Mouse (Mus musculus): ENCODE measurements at regions not wholly inside any gene's neighbourhood (a gene's known extent, or its start where the extent isn't known, plus 50 kb on each side); places are given as distances from the start of the nearest gene placed in this dataset.

DNA sequence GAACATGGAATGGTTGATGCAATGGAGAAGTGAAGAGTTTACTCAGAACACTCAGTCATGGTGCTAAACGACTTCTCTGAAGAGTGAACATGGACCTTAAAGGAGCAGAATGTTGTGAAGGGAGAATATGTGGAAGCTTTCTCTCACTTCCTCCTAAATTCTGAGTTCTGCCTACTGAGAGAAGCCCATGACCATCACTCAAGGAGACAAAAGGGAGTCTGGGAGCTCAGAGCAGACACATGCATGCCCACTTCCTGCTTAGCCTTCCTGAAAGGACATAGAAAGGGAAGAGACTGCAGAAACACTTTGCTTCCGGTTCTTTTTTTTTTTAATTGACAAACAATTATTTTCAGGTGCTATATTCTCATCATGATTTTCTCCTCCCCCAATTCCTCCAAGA, 166.1 kb upstream of the Prkcq start:
- Histone ChIP-seq H3K9me3 (ENCODE audit: control insufficient read depth, low read length) (no peaks in the 10 kb centered on the region), H3K9ac (ENCODE audit: low read depth, low read length) (no peak overlapping the region), H3K36me3 (ENCODE audit: control insufficient read depth, insufficient read depth, low read length) (no peaks in the 10 kb centered on the region), H3K4me2 (replicated peaks; ENCODE audit: low read depth, low read length) (no peak overlapping the region), H3K4me1 (ENCODE audit: control insufficient read depth, insufficient read depth, low read length) (no peaks in the 10 kb centered on the region), H3K27ac (ENCODE audit: low read depth, low read length) (no peak overlapping the region), H3K4me3 (ENCODE audit: low read length) (no peak overlapping the region), H3K27me3 (ENCODE audit: control insufficient read depth, insufficient read depth, low read length) (no peaks in the 10 kb centered on the region)
- WGBS = 77% methylated on average over 2 of the region's 2 CpGs
- no peak for ATAC-seq (ENCODE audit: low FRiP score, low TSS enrichment)

DNA sequence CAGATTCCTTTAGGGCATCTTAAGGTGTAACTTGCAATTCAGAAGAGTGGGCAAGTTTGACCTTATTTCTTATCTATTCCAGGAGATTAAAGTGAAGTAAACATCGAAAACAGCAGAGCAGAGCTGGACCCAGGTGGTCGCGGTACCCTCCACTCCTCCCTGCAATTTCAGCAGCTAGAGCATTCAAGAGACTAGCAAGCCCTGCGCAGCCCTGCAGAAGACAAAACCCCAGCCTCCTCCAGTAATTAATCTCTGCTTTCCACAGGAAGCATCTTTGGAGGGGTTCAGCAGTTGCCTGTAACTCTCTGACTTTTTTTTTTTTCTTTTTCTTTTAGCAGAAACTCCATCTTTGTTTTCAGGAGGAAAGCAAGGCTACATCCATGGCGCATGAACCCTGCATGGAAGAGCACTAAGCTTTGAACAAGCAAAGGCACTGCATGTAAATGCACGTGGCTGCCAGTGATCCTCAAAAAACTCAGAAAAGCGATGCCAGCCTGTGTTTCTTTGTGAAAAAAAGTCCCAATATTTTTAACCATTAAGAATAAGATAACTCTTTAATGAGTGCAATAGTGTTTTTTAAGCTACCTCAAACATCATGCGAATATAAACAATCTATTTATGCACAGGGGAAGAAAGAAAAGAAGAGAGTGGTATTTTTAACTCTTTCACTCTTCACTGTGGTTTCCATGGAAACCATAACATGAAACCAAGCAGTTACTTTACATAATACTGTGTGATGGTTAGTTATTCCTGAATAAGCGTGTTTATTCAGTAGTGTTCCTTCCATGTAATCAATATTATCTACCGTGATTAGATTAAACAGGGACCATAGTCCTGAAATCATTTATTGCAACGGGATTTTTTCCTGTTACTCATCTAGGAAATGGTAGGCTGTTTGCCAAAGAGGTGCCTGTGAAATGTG, 160.6 kb upstream of the Prkcq start:
- Histone ChIP-seq H3K4me3 (ENCODE audit: low read length) (no peak overlapping the region), H3K9me3 (ENCODE audit: control insufficient read depth, low read length) (no peaks in the 10 kb centered on the region), H3K27me3 (ENCODE audit: control insufficient read depth, insufficient read depth, low read length) (no peaks in the 10 kb centered on the region), H3K36me3 (ENCODE audit: control insufficient read depth, insufficient read depth, low read length) (no peaks in the 10 kb centered on the region), H3K4me2 (replicated peaks; ENCODE audit: low read depth, low read length) (no peak overlapping the region), H3K9ac (ENCODE audit: low read depth, low read length) (no peak overlapping the region), H3K4me1 (ENCODE audit: control insufficient read depth, insufficient read depth, low read length) (no peaks in the 10 kb centered on the region), H3K27ac (ENCODE audit: low read depth, low read length) (no peak overlapping the region)
- ATAC-seq (ENCODE audit: low FRiP score, low TSS enrichment) = no peak
- 74% methylated on average over 11 of the region's 11 CpGs for WGBS

DNA sequence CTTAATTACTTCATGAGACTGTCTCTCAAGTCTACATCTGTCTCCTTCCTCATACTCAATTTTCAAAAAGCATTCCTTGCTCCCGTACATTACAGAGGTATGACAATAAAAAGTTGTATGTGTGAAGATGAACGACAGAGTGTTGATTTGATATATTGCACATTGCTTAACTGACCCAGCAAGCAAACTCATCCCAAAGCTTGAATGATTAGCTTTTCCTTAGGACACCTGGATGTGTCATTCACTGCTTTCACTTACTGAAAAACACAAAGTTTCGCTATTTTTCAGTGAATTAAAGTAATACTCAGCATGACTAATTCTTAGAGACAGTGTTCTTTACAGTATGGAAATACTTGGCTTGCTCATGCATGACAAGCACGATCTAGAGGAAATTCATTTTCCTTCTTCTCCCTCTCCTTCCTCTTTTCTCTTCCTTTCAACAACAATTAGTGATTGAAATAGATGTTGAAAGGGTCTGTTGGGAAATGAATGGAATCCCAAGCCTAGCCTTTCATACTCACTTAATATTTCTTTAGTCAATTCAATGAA, 159.5 kb upstream of the Prkcq start:
- no peak for ATAC-seq (ENCODE audit: low FRiP score, low TSS enrichment)

DNA sequence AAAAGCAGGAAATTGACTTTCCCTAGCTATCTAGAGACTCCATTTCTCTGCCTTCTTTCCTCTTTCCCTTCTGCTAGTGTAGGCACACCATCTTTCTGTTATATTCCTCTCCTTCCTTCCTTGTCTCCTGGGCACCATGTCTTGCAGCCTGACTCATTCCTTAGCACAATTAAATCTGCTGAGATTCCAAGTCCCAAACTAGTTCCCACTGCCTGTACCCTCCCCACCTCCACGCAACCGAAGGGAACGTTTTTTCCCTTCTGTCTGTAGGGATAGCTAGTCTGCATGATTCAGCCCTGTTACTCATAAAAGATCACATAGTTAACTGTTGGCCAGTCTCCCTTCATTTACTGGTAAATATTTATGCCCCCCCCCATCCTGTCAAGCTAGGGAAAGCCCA, 158.8 kb upstream of the Prkcq start:
- Histone ChIP-seq H3K27ac (ENCODE audit: low read depth, low read length) (no peak overlapping the region), H3K4me3 (ENCODE audit: low read length) (no peak overlapping the region), H3K4me1 (ENCODE audit: control insufficient read depth, insufficient read depth, low read length) (no peaks in the 10 kb centered on the region), H3K9ac (ENCODE audit: low read depth, low read length) (no peak overlapping the region), H3K9me3 (ENCODE audit: control insufficient read depth, low read length) (no peaks in the 10 kb centered on the region), H3K4me2 (replicated peaks; ENCODE audit: low read depth, low read length) (no peak overlapping the region), H3K36me3 (ENCODE audit: control insufficient read depth, insufficient read depth, low read length) (no peaks in the 10 kb centered on the region), H3K27me3 (ENCODE audit: control insufficient read depth, insufficient read depth, low read length) (no peaks in the 10 kb centered on the region)
- 91% methylated on average over 3 of the region's 3 CpGs for WGBS
- ATAC-seq (ENCODE audit: low FRiP score, low TSS enrichment) = no peak

More for the DNA sequence above, 159.5 kb upstream of the Prkcq start:
- Histone ChIP-seq H3K4me2 (replicated peaks; ENCODE audit: low read depth, low read length) (no peak overlapping the region), H3K9ac (ENCODE audit: low read depth, low read length) (no peak overlapping the region), H3K4me3 (ENCODE audit: low read length) (no peak overlapping the region), H3K4me1 (ENCODE audit: control insufficient read depth, insufficient read depth, low read length) (no peaks in the 10 kb centered on the region), H3K27ac (ENCODE audit: low read depth, low read length) (no peak overlapping the region), H3K9me3 (ENCODE audit: control insufficient read depth, low read length) (no peaks in the 10 kb centered on the region), H3K27me3 (ENCODE audit: control insufficient read depth, insufficient read depth, low read length) (no peaks in the 10 kb centered on the region), H3K36me3 (ENCODE audit: control insufficient read depth, insufficient read depth, low read length) (no peaks in the 10 kb centered on the region)
- 82% methylated on average over 4 of the region's 4 CpGs for WGBS

DNA sequence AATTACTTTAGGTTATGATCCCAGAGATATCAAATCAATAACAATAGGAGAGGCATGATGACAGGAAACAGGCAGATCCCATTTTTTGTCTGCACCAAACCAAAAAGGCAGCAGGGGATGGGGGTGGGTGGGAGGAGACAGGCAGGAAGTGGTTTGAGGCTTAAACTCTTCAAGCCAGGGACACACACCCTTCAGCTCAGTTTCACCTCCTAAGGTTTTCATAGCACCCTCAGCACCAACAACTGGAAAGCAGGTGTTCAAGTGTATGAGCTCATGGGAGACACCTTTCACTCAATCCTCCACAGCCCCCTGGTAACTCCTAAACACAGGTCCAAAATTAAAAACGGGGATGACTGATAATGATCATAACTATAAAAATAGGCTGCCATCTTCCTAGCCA, 155.5 kb upstream of the Prkcq start:
- ATAC-seq (ENCODE audit: low FRiP score, low TSS enrichment) = no peak
- H3K9me3 ChIP-seq (ENCODE audit: control insufficient read depth, low read length) = no peaks in the 10 kb centered on the region
- H3K4me1 ChIP-seq (ENCODE audit: control insufficient read depth, insufficient read depth, low read length) = no peaks in the 10 kb centered on the region
- no peak overlapping the region for H3K27ac ChIP-seq (ENCODE audit: low read depth, low read length)
- WGBS = 57% methylated on average over 1 of the region's 1 CpGs
- no peak overlapping the region for H3K9ac ChIP-seq (ENCODE audit: low read depth, low read length)
- H3K27me3 ChIP-seq (ENCODE audit: control insufficient read depth, insufficient read depth, low read length) = no peaks in the 10 kb centered on the region
- H3K36me3 ChIP-seq (ENCODE audit: control insufficient read depth, insufficient read depth, low read length) = no peaks in the 10 kb centered on the region
- H3K4me2 ChIP-seq (replicated peaks; ENCODE audit: low read depth, low read length) = no peak overlapping the region
- H3K4me3 ChIP-seq (ENCODE audit: low read length) = no peak overlapping the region

DNA sequence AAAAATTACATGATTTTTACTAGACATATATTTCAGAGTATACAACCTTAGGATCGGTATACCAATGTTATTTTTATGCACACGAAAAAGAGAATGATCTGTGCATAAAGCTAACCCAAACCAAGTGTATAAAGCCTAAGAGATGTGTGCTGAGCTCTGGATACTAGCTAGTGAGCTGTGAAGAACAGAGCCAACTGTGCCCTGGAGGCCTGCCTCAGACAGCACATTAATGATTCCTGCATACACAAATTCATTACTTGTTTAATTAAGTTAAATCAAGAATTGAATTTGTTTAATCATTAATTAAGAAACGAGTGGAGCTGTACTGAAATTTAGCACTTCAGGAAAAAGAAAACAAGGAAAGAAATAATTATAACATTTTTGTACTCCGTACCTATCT, 139.0 kb upstream of the Prkcq start:
- no peak overlapping the region for H3K9ac ChIP-seq (ENCODE audit: low read depth, low read length)
- no peaks in the 10 kb centered on the region for H3K9me3 ChIP-seq (ENCODE audit: control insufficient read depth, low read length)
- no peaks in the 10 kb centered on the region for H3K36me3 ChIP-seq (ENCODE audit: control insufficient read depth, insufficient read depth, low read length)
- H3K27me3 ChIP-seq (ENCODE audit: control insufficient read depth, insufficient read depth, low read length) = no peaks in the 10 kb centered on the region
- H3K27ac ChIP-seq (ENCODE audit: low read depth, low read length) = no peak overlapping the region
- ATAC-seq (ENCODE audit: low FRiP score, low TSS enrichment) = no peak
- H3K4me2 ChIP-seq (replicated peaks; ENCODE audit: low read depth, low read length) = no peak overlapping the region
- H3K4me1 ChIP-seq (ENCODE audit: control insufficient read depth, insufficient read depth, low read length) = no peaks in the 10 kb centered on the region
- H3K4me3 ChIP-seq (ENCODE audit: low read length) = no peak overlapping the region
- WGBS = 74% methylated on average over 4 of the region's 4 CpGs

DNA sequence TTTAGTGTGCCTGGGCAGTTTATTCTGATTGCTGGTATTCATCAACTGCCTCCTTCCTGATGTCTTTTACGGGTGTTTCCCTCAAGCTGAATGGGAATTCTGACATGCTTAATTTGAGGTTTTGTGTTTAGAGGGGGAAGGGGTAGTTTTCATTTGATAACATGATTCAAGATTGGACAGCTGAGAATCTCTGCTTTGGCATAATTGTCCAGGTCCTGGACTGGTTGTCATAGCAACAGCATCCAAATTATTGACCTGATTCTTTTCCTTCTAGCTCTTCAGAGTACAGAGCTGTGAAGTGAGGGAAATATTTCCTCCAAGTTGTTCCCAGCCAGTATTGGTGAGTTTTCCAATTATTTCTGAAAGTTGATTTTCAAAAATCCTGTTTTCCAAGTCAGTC, 137.7 kb upstream of the Prkcq start:
- no peaks in the 10 kb centered on the region for H3K27me3 ChIP-seq (ENCODE audit: control insufficient read depth, insufficient read depth, low read length)
- 68% methylated on average over 1 of the region's 1 CpGs for WGBS
- ATAC-seq (ENCODE audit: low FRiP score, low TSS enrichment) = no peak
- H3K4me1 ChIP-seq (ENCODE audit: control insufficient read depth, insufficient read depth, low read length) = no peaks in the 10 kb centered on the region
- H3K4me3 ChIP-seq (ENCODE audit: low read length) = no peak overlapping the region
- H3K9ac ChIP-seq (ENCODE audit: low read depth, low read length) = no peak overlapping the region
- no peaks in the 10 kb centered on the region for H3K9me3 ChIP-seq (ENCODE audit: control insufficient read depth, low read length)
- no peak overlapping the region for H3K27ac ChIP-seq (ENCODE audit: low read depth, low read length)
- no peaks in the 10 kb centered on the region for H3K36me3 ChIP-seq (ENCODE audit: control insufficient read depth, insufficient read depth, low read length)
- no peak overlapping the region for H3K4me2 ChIP-seq (replicated peaks; ENCODE audit: low read depth, low read length)

DNA sequence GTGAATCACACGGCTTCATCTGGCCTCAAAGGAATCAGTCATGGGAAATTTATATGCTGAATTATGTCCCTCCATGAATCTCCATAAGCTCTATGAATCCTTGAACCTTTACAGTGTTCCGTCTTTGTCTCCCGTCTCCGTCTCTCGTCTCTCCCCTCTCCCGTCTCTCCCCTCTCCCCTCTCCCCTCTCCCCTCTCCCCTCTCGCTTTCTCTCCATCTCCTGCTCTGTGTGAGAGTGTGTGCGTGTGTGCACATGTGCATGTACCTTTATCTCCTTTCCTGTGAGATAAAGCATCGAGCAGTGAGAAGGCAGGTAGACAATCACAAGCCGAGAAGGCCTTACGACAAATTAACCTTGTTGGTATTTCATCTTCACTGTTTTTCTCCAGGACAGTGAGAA, 134.6 kb upstream of the Prkcq start:
- no peak overlapping the region for H3K4me3 ChIP-seq (ENCODE audit: low read length)
- no peaks in the 10 kb centered on the region for H3K4me1 ChIP-seq (ENCODE audit: control insufficient read depth, insufficient read depth, low read length)
- H3K27me3 ChIP-seq (ENCODE audit: control insufficient read depth, insufficient read depth, low read length) = no peaks in the 10 kb centered on the region
- H3K36me3 ChIP-seq (ENCODE audit: control insufficient read depth, insufficient read depth, low read length) = no peaks in the 10 kb centered on the region
- 84% methylated on average over 11 of the region's 11 CpGs for WGBS
- H3K9me3 ChIP-seq (ENCODE audit: control insufficient read depth, low read length) = no peaks in the 10 kb centered on the region
- no peak overlapping the region for H3K9ac ChIP-seq (ENCODE audit: low read depth, low read length)
- no peak for ATAC-seq (ENCODE audit: low FRiP score, low TSS enrichment)
- H3K27ac ChIP-seq (ENCODE audit: low read depth, low read length) = no peak overlapping the region
- no peak overlapping the region for H3K4me2 ChIP-seq (replicated peaks; ENCODE audit: low read depth, low read length)

DNA sequence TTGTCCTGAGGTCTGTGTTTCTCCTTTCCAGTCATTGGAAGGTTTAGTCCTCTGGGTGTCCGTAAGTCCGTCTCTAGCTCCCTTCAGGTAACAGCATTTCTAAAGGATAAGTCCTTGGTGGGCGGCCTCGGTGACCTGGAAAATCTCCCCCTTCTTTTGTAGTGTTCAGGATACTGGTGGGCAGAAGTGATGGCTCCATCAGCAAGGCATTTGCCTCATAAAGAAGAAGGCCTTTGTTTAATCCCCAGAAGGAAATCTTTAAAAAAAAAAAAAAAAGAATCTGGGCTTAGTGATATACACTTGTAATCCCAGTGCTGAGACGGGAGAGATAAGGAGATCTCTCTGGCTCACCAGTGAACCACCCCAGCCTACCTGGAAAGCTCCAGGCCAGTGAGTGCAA, 133.5 kb upstream of the Prkcq start:
- H3K27ac ChIP-seq (ENCODE audit: low read depth, low read length) = no peak overlapping the region
- no peaks in the 10 kb centered on the region for H3K9me3 ChIP-seq (ENCODE audit: control insufficient read depth, low read length)
- no peak overlapping the region for H3K9ac ChIP-seq (ENCODE audit: low read depth, low read length)
- H3K4me3 ChIP-seq (ENCODE audit: low read length) = no peak overlapping the region
- H3K36me3 ChIP-seq (ENCODE audit: control insufficient read depth, insufficient read depth, low read length) = no peaks in the 10 kb centered on the region
- no peak overlapping the region for H3K4me2 ChIP-seq (replicated peaks; ENCODE audit: low read depth, low read length)
- no peak for ATAC-seq (ENCODE audit: low FRiP score, low TSS enrichment)
- no peaks in the 10 kb centered on the region for H3K27me3 ChIP-seq (ENCODE audit: control insufficient read depth, insufficient read depth, low read length)
- 95% methylated on average over 5 of the region's 5 CpGs for WGBS
- H3K4me1 ChIP-seq (ENCODE audit: control insufficient read depth, insufficient read depth, low read length) = no peaks in the 10 kb centered on the region

All from kidney, embryonic 14.5 days (tissue).